Mouse (Mus musculus) heart, postnatal 14 days (tissue): Measurements from ENCODE around the gene Pik3r5. TPM values are rescaled to one million over a fixed set of nuclear protein-coding genes. Genes with fewer than 3 reads are reported as not detected.

ENCODE experiments used
- total RNA-seq, 2 experiments: library from RNA; stranded (reverse); gene quantifications; 2 replicates each; pipeline ENCODE4 v1.2.3; 2021

Gene Pik3r5
- total RNA-seq, 2 experiments from 2014 or later, result 1.0 to 1.8 TPM

Other genes starting within 250 kb of the Pik3r5 start
- 10 to 100 TPM; 52.7 to 55.5 TPM for gene Ntn1, start 31.3 kb upstream of the Pik3r5 start, total RNA-seq
- gene Pik3r6, start 70.9 kb downstream of the Pik3r5 start, total RNA-seq, result 1 to 10 TPM; 8.7 to 9.2 TPM
- gene Mfsd6l, start 124.1 kb downstream of the Pik3r5 start, total RNA-seq, result under 1 TPM; 0.24 to 0.43 TPM
- gene Ccdc42, start 154.9 kb downstream of the Pik3r5 start, total RNA-seq, result not detected